Mouse (Mus musculus): ENCODE measurements at regions not wholly inside any gene's neighbourhood (a gene's known extent, or its start where the extent isn't known, plus 50 kb on each side); places are given as distances from the start of the nearest gene placed in this dataset.

GRCm38 (mm10) chr1:120667776-120668175 lies 65.6 kb downstream of the En1 start:
- no peak for DNase-seq (ENCODE audit: low spot score in 2 of 2)

GRCm38 (mm10) chr1:120683532-120684245 lies 81.5 kb downstream of the En1 start:
- DNase-seq (ENCODE audit: low spot score in 2 of 2), result no peak

GRCm38 (mm10) chr1:120685650-120686244 lies 83.5 kb downstream of the En1 start:
- DNase-seq (ENCODE audit: low spot score in 2 of 2), result no peak

- DNase-seq (ENCODE audit: low spot score in 2 of 2), result no peak
Measured at GRCm38 (mm10) chr1:120691571-120691970, 89.4 kb downstream of the En1 start.

- DNase-seq (ENCODE audit: low spot score in 2 of 2), result no peak
Measured at GRCm38 (mm10) chr1:120698189-120698588, 96.0 kb downstream of the En1 start.

GRCm38 (mm10) chr1:120704201-120704600 lies 102.0 kb downstream of the En1 start:
- DNase-seq (ENCODE audit: low spot score in 2 of 2), result no peak

GRCm38 (mm10) chr1:120706011-120706410 lies 103.8 kb downstream of the En1 start:
- no peak for DNase-seq (ENCODE audit: low spot score in 2 of 2)

GRCm38 (mm10) chr1:120708511-120708910 lies 106.3 kb downstream of the En1 start:
- DNase-seq (ENCODE audit: low spot score in 2 of 2), result no peak

GRCm38 (mm10) chr1:120715105-120715877 lies 113.1 kb downstream of the En1 start:
- DNase-seq (ENCODE audit: low spot score in 2 of 2), result no peak

GRCm38 (mm10) chr1:120726777-120727176 lies 124.6 kb downstream of the En1 start:
- no peak for DNase-seq (ENCODE audit: low spot score in 2 of 2)

GRCm38 (mm10) chr1:120727427-120727826 lies 125.2 kb downstream of the En1 start:
- DNase-seq (ENCODE audit: low spot score in 2 of 2), result no peak

- DNase-seq (ENCODE audit: low spot score in 2 of 2), result no peak
Measured at GRCm38 (mm10) chr1:120732003-120732402, 129.8 kb downstream of the En1 start.

- no peak for DNase-seq (ENCODE audit: low spot score in 2 of 2)
Measured at GRCm38 (mm10) chr1:120733683-120734082, 131.5 kb downstream of the En1 start.

- no peak for DNase-seq (ENCODE audit: low spot score in 2 of 2)
Measured at GRCm38 (mm10) chr1:120734846-120735245, 132.6 kb downstream of the En1 start.

- DNase-seq (ENCODE audit: low spot score in 2 of 2), result no peak
Measured at GRCm38 (mm10) chr1:120739499-120739898, 137.3 kb downstream of the En1 start.

- no peak for DNase-seq (ENCODE audit: low spot score in 2 of 2)
Measured at GRCm38 (mm10) chr1:120741091-120741740, 139.0 kb downstream of the En1 start.

- DNase-seq (ENCODE audit: low spot score in 2 of 2), result no peak
Measured at GRCm38 (mm10) chr1:120748963-120749362, 146.7 kb downstream of the En1 start.

- no peak for DNase-seq (ENCODE audit: low spot score in 2 of 2)
Measured at GRCm38 (mm10) chr1:120753406-120753805, 151.2 kb downstream of the En1 start.

- DNase-seq (ENCODE audit: low spot score in 2 of 2), result no peak
Measured at GRCm38 (mm10) chr1:120754337-120754736, 152.1 kb downstream of the En1 start.

- no peak for DNase-seq (ENCODE audit: low spot score in 2 of 2)
Measured at GRCm38 (mm10) chr1:120757283-120757821, 155.1 kb downstream of the En1 start.

GRCm38 (mm10) chr1:120758172-120758571 lies 156.0 kb downstream of the En1 start:
- no peak for DNase-seq (ENCODE audit: low spot score in 2 of 2)
